Mouse (Mus musculus) lung, adult 2 months (tissue): ENCODE results near the gene Slc45a2.

ENCODE experiments used
- CTCF ChIP-seq: fragments of 200-500 bp; IDR thresholded peaks from 2 replicates; pipeline ENCODE4 v1.5.1; 2011; ENCODE audit warnings: mild to moderate bottlenecking, low read length, control low read depth; ENCODE audit not compliant: insufficient read depth
- POLR2A ChIP-seq: fragments of 200-500 bp; IDR thresholded peaks from 2 replicates; pipeline ENCODE4 v1.6.1; 2011; ENCODE audit warnings: low read depth, mild to moderate bottlenecking, control low read depth, low read length, borderline replicate concordance; ENCODE audit errors: extremely low read depth

- TF ChIP-seq CTCF (no peak), POLR2A (no peak)
Measured at GRCm38 (mm10) chr15:10982064-10982435, 18.5 kb upstream of the Slc45a2 start.
